Mouse (Mus musculus) urinary bladder, adult 2 months (tissue): ENCODE data around the gene Gm11127. TPM values are rescaled to one million over a fixed set of nuclear protein-coding genes. Genes with fewer than 3 reads are reported as not detected.
A peak's percentile ranks its signal among the peaks of the same experiment; 100 is the strongest.
"Not testable (repeated sequence)": the region's sequence is repeated elsewhere in the genome, so short reads cannot be mapped to it uniquely, and the experiment has no call there.

Experiments used
- DNase-seq: peaks from one replicate; pipeline ENCODE4 v3.0.0; 2022; ENCODE audit warnings: low spot score
- polyA plus RNA-seq: library from polyadenylated mRNA; depleted of rRNA; stranded (reverse); fragments of >200 nt; gene quantifications from 2 replicates; pipeline ENCODE4 v1.2.3, GENCODE M21; 2012; rRNA removed

The Gm11127 gene
- 0.09 and 0.14 TPM in 2 replicates for polyA plus RNA-seq

DNA sequence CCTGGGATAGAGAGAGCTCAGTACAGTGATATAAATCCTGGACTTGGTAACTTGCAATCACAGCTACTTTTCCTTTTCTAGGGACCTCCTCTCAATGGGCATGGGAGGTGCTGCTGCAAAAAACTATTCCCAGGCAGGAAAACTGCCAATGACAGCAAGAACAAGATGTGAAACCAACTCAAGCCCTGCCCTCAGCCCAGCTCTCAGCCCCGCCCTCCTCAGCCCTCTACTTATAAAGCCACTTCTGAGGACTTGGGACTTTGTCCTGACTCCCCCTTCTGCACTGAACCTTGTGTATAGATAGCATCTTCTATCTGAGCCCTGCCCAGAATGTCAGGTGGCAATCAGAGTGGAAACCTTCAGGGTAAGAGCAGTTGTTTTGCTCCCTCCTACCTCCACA is at the start of gene Gm11127:
Gene Gm11127, minus strand, starts transcription at position 10 of the 400 bp plus-strand sequence.
- DNase-seq = not testable (repeated sequence)

DNA sequence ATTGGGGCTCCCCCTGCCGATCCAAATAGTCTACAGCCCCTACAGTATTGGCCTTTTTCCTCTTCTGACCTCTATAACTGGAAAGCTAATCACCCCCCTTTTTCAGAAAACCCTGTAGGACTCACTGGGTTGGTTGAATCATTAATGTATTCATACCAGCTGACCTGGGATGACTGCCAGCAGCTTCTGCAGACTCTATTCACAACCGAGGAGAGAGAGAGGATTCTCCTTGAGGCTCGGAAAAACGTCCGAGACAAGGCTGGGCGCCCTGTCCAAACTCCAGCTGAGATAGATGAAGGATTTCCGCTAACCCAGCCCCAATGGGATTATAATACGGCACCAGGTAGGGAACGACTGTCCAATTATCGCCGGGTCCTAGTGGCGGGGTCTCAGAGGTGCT is 43.9 kb upstream of the Gm11127 start:
- DNase-seq = not testable (repeated sequence)

GRCm38 (mm10) chr17:36099603-36100002 is 41.4 kb upstream of the Gm11127 start:
- DNase-seq = not testable (repeated sequence)

DNA sequence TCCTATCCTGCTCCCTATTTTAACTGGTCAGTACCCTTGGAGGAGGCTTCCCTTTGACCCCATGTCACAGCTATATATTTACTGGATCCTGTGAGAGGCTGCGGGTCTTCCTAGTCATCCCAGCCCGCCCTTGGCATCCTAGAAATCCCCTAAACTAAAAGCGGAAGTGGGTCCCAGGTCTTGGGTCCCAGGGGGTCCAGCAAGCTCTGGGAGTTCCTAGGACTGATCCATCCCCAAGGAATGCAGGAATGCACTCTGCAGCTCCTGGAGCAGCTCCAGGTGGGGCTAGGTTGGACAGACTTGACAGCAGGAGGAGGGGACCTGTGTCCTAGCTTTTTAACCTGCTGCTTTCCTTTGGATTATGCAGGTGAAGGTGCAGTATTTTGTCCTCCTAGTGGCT is 35.8 kb upstream of the Gm11127 start:
- DNase-seq = no peak

DNA sequence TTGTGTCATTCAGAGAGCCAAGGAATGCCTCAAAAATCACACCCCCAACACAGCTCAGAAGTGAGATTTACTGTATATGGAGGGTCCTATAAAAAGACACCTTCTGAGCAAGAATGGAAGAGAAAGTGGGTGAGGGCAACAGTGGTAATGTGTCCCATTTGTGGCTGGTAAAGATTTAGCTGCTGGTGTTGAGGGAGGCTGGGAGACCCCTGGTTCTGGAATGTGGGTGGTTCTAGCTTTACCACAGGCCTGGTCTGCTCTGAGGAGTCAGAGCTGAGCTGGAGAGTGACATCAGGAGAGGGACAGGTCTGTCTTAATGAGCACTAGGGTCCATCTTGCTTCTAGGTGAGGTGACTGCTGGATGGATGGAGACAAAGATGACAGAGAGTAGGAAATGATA is 34.3 kb upstream of the Gm11127 start:
- DNase-seq = not testable (repeated sequence)

DNA sequence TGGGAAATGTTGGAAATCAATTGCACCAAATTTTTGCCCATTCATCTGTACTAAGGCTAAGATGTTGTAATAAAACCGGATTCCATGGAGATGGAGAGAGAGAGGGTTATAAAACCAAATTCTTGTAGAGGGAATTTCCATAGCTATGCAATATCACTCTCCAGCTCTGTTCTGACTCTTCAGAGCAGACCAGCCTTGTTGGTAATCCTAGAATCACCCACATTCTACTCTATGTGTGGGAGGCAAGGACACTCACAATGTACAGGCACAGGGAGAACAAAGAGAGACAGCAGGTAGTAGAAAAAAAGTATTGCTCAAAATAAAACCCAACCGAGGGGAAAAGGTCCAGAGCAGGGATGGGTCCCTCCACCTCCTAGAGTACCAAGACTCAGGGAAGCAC is 33.8 kb upstream of the Gm11127 start:
- DNase-seq = not testable (repeated sequence)

GRCm38 (mm10) chr17:36085976-36086375 is 27.8 kb upstream of the Gm11127 start:
- DNase-seq = not testable (repeated sequence)

DNA sequence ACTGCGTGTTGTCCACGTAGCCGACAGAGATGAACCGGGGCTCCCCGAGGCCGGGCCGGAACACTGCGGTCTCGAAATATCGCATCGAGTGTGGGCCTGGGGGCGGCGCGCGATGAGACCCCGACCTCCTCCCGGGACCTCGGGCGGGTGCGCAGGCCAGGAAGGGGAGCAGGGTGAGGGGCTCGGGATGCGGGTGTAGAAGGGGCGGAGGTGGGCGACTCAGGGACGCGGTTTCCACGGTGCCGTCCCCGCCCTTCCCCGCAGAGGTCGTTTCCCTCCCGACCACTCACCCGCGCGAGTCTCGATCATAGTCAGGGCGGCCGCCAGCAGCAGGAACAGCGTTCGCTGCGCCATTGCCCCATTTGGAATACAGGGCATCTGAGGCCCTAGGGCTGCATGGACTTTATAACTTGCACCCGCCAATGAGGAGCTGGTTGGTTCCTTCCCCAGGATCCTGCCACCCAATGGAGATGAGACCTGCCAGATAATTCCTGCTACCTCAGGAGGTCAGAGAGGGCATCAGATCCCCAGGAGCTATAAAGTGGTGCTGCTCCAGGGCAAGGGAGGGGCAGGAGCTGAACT is 25.8 kb upstream of the Gm11127 start:
- DNase-seq = no peak

DNA sequence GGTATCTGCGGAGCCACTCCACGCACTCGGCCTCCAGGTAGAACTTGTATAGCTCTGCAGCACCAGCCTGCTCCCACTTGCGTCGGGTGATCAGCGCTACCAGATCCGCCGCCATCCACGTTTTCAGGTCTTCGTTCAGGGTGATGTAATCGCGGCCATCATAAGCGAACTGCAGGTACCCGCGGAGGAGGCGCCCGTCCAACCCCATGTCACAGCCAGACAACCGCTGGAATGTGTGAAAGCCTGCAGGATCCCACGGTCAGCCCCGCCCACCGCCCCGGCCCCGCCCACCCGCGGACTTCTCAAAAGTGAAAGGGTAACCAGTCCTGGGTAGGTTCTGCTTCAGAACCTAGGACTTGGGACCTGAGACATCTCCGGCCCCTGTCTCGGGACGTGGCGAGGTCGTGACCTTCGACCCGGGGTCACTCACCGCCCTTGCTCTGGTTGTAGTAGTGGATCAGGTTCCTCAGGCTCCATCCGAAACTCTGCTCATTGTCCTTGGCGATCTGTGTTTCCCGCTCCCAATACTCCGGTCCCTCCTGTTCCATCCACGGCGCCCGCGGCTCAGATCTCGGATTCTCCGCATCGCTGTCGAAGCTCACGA is 25.2 kb upstream of the Gm11127 start:
- DNase-seq = no peak

GRCm38 (mm10) chr17:36082519-36083232 is 24.5 kb upstream of the Gm11127 start:
- not testable (repeated sequence) for DNase-seq

- DNase-seq = not testable (repeated sequence)
Observed at GRCm38 (mm10) chr17:36081901-36082300, 23.7 kb upstream of the Gm11127 start.

- DNase-seq = peak; percentile 67
Observed at GRCm38 (mm10) chr17:36060829-36061228, 2.7 kb upstream of the Gm11127 start.

- DNase-seq = not testable (repeated sequence)
Observed at GRCm38 (mm10) chr17:36057927-36058326, 244 bp downstream of the Gm11127 start.

DNA sequence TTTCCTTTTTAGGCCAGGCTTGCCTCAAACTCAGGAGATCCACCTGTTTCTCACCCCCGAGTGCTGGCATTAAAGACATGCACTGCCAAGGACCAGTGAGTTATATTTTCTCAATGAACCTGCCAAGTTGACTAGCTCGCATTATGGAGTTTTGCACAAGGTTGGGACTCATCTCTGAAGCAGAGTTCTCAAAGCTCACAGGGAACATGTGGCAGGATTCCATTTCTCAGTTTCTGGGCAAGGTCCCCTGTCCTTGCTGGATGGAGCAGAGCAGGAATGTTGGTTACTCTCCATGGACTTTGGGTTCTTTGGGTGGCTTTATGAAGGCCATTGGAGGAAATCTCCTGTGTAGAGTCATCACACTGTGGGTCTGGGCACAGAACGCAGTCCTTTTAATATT is 14.9 kb downstream of the Gm11127 start:
- DNase-seq = no peak

GRCm38 (mm10) chr17:36042610-36043169 is 15.5 kb downstream of the Gm11127 start, which contains the start of the genes H2-T22 and Gm6034:
Gene H2-T22, minus strand, starts transcription at chr17:36042747.
Gene Gm6034, plus strand, starts transcription at chr17:36042961.
- DNase-seq = not testable (repeated sequence)

GRCm38 (mm10) chr17:36042055-36042454 is 16.1 kb downstream of the Gm11127 start:
- DNase-seq = not testable (repeated sequence)

DNA sequence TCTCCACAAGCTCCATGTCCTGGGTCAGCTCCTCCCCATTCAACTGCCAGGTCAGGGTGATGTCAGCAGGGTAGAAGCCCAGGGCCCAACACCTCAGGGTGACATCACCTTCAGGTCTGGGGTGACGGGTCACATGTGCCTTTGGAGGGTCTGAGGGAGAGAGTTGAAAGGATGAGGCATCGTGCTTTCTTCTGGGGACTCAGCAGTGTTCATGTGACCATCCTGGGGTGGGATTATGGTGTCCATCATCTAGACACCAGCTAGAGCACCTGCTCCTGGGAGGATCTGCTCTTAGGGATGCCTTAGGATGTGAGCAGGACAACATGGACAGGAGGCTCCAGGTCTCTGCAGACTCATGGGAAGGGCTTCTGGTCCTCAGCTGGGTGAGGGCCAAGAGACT is 17.6 kb downstream of the Gm11127 start:
- not testable (repeated sequence) for DNase-seq

GRCm38 (mm10) chr17:36036126-36036525 is 22.0 kb downstream of the Gm11127 start:
- DNase-seq = not testable (repeated sequence)

DNA sequence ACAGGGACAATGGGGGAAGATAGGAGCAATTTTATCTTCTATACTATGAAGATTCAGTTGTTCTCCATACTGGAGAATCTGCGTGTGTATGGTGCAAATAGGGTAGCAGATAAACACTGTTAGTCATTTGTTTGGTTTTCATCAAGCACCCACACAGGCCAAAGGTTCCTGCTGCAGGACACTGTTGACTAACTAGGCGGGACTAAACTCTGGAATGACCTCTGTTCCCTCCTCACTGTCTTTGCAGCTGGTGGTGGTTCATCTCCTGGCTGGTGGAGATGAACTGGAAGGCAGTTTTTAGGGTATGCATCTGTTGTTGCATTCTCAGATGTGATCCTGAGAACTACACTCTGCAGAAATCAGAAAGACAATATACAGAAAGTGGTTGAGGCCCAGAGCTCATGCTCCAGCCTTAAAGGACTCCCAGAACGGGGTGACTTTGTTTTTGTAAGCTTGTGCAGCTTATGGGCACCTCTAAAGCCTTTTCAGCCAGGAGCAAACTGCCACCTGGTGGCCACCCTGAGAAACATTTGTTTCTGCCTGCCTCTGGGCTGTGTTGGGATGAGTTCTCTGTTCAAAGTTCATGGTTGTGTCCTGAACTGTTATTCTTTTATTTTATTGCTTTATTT is 23.0 kb downstream of the Gm11127 start:
- DNase-seq = peak; percentile 31

DNA sequence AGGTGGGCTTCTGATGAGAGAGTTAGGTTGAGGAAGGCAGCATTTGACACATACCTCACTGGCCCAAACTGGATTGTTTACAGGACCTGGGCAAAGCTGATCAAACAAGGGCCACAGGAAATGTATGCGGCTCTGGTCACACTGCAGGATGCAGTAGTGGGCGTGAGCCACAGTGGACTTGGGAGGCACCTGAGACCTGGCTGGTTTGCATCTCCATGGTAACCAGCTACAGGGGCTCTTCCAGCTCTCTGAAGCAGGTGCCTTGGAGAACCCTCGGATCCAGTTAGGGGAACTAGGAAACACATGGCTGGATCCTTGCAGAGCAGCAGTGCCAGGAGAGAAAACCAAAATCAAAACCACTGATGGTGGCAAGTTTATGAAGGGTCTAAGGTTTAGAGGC is 23.6 kb downstream of the Gm11127 start:
- peak; percentile 23 for DNase-seq

- DNase-seq = not testable (repeated sequence)
Observed at GRCm38 (mm10) chr17:36032351-36032875, 25.8 kb downstream of the Gm11127 start, which contains the start of gene H2-T23. Gene H2-T23, minus strand, starts transcription at chr17:36032855.
